Comparison of ENCODE assay signal across 16 mouse cellular contexts in genomic region chr1:153493338-153493737, GRCm38 (mm10). TPM values are rescaled to one million over a fixed set of nuclear protein-coding genes. Genes with fewer than 3 reads are reported as not detected.
DNase-seq lines count a peak whose midpoint lies in the region; ATAC-seq and TF ChIP-seq lines count a peak whose summit lies in the region.
"Had no signal": no experiment of that assay in that cellular context is flagged by ENCODE, and none has a peak within 500 bp of the region (broad histone marks: within the 10 kb centered on the region; RNA-seq: fewer than 3 reads in every experiment).

No protein-coding gene starts in this region.

- H3K27ac ChIP-seq in liver, postnatal 0 days (ENCODE audit: low read depth): no peak overlapping the region
- no peak overlapping the region for H3K27ac ChIP-seq in liver, embryonic 11.5 days (ENCODE audit: low read depth, low read length)
- no peak overlapping the region for H3K27ac ChIP-seq in hindbrain, embryonic 12.5 days
- H3K27ac ChIP-seq: heart, embryonic 15.5 days; liver, embryonic 13.5 days; midbrain, embryonic 15.5 days; neural tube, embryonic 12.5 days had no signal

- H3K9ac ChIP-seq in liver, postnatal 0 days (replicated peaks): no peak overlapping the region
- H3K9ac ChIP-seq in liver, embryonic 11.5 days (ENCODE audit: low read depth, low read length): no peak overlapping the region
- no peak overlapping the region for H3K9ac ChIP-seq in hindbrain, embryonic 12.5 days
- H3K9ac ChIP-seq: heart, embryonic 15.5 days; liver, embryonic 13.5 days; midbrain, embryonic 15.5 days; neural tube, embryonic 12.5 days had no signal

- H3K27me3 ChIP-seq in liver, postnatal 0 days (ENCODE audit: insufficient read depth, low read length): no peaks in the 10 kb centered on the region
- no peaks in the 10 kb centered on the region for H3K27me3 ChIP-seq in liver, embryonic 11.5 days (replicated peaks; ENCODE audit: control insufficient read depth, insufficient read depth, low read length)
- no peaks in the 10 kb centered on the region for H3K27me3 ChIP-seq in hindbrain, embryonic 12.5 days
- H3K27me3 ChIP-seq: heart, embryonic 15.5 days; liver, embryonic 13.5 days; midbrain, embryonic 15.5 days; neural tube, embryonic 12.5 days had no signal

- no peak for TF ChIP-seq CTCF in liver, postnatal 0 days (IDR thresholded peaks at IDR 0.05; ENCODE audit: low read depth)

- no peak for ATAC-seq in liver, postnatal 0 days
- ATAC-seq in liver, embryonic 11.5 days (replicated peaks; ENCODE audit: low FRiP score): no peak
- ATAC-seq in monocyte, adult 5-6 weeks (replicated peaks; ENCODE audit: insufficient number of reproducible peaks, low FRiP score, low TSS enrichment, poor library complexity, severe bottlenecking): no peak
- ATAC-seq in hindbrain, embryonic 12.5 days (ENCODE audit: low FRiP score): no peak
- ATAC-seq: intestine, embryonic 16.5 days; midbrain, embryonic 15.5 days had no signal

- no peaks in the 10 kb centered on the region; the same call in 1 of the 2 replicates for H3K4me1 ChIP-seq in liver, postnatal 0 days (ENCODE audit: insufficient read depth)
- no peaks in the 10 kb centered on the region for H3K4me1 ChIP-seq in liver, embryonic 11.5 days (replicated peaks; ENCODE audit: control insufficient read depth, insufficient read depth, low read length)
- no peaks in the 10 kb centered on the region for H3K4me1 ChIP-seq in hindbrain, embryonic 12.5 days
- H3K4me1 ChIP-seq: heart, embryonic 15.5 days; midbrain, embryonic 15.5 days; neural tube, embryonic 12.5 days had no signal

- H3K36me3 ChIP-seq in liver, postnatal 0 days (replicated peaks; ENCODE audit: insufficient read depth, low read length): no peaks in the 10 kb centered on the region
- no peaks in the 10 kb centered on the region for H3K36me3 ChIP-seq in liver, embryonic 11.5 days (ENCODE audit: control insufficient read depth, insufficient read depth, low read length)
- no peaks in the 10 kb centered on the region for H3K36me3 ChIP-seq in hindbrain, embryonic 12.5 days
- H3K36me3 ChIP-seq: heart, embryonic 15.5 days; liver, embryonic 13.5 days; midbrain, embryonic 15.5 days; neural tube, embryonic 12.5 days had no signal

- peak; percentile 43 for DNase-seq in liver, postnatal 0 days
- no peak for DNase-seq in liver, embryonic 11.5 days (ENCODE audit: low spot score)
- DNase-seq in ES-CJ7 (ENCODE audit: low read depth, low spot score): peak; percentile 88
- DNase-seq in adrenal gland, postnatal 14 days: peak; percentile 72
- DNase-seq in kidney, postnatal 36 days: peak; percentile 74 to 82
- no peak for DNase-seq in T-cell, adult 2 months (ENCODE audit: low spot score)
- DNase-seq: cerebellum, postnatal 25 days; left cerebral cortex, postnatal 4 days; liver, embryonic 13.5 days; lung, postnatal 10 days had no signal

- WGBS in liver, postnatal 0 days (ENCODE audit: insufficient replicate concordance): 51% methylated on average over 4 of the region's 4 CpGs
- 36% methylated on average over 4 of the region's 4 CpGs for WGBS in liver, embryonic 11.5 days
- WGBS in hindbrain, embryonic 12.5 days: 26% methylated on average over 4 of the region's 4 CpGs

- TF ChIP-seq EP300 in liver, postnatal 0 days (IDR thresholded peaks at IDR 0.05; ENCODE audit: low read depth): no peak

- no peaks in the 10 kb centered on the region for H3K9me3 ChIP-seq in liver, postnatal 0 days (ENCODE audit: low read length)
- no peaks in the 10 kb centered on the region for H3K9me3 ChIP-seq in liver, embryonic 11.5 days (ENCODE audit: control insufficient read depth, low read length)
- H3K9me3 ChIP-seq in hindbrain, embryonic 12.5 days (replicated peaks): no peaks in the 10 kb centered on the region
- H3K9me3 ChIP-seq: heart, embryonic 15.5 days; liver, embryonic 13.5 days; midbrain, embryonic 15.5 days; neural tube, embryonic 12.5 days had no signal

- no peak overlapping the region for H3K4me2 ChIP-seq in liver, postnatal 0 days (ENCODE audit: low read depth, low read length)
- H3K4me2 ChIP-seq in liver, embryonic 11.5 days: no peak overlapping the region
- no peak overlapping the region for H3K4me2 ChIP-seq in hindbrain, embryonic 12.5 days (replicated peaks)
- H3K4me2 ChIP-seq: heart, embryonic 15.5 days; liver, embryonic 13.5 days; midbrain, embryonic 15.5 days; neural tube, embryonic 12.5 days had no signal

- no peak overlapping the region for H3K4me3 ChIP-seq in liver, postnatal 0 days (ENCODE audit: low read depth, low read length)
- H3K4me3 ChIP-seq in liver, embryonic 11.5 days (ENCODE audit: low read depth, low read length): no peak overlapping the region
- H3K4me3 ChIP-seq in hindbrain, embryonic 12.5 days: no peak overlapping the region
- H3K4me3 ChIP-seq: heart, embryonic 15.5 days; liver, embryonic 13.5 days; midbrain, embryonic 15.5 days; neural tube, embryonic 12.5 days had no signal

RNA-seq across cellular contexts. Expression of gene Dhx9, which starts 5.9 kb away (rescaled TPM):
- 7.7 and 9.9 TPM in 2 replicates for polyA plus RNA-seq in liver, postnatal 0 days (2015; fragmentation: Nextera tagmentation; extraction: Ambion mirVana)
- 12.9 and 16.0 TPM in 2 replicates for polyA plus RNA-seq in liver, embryonic 11.5 days (2014; fragmentation: Nextera tagmentation; extraction: Ambion mirVana)
- 119 and 131 TPM in 2 replicates for total RNA-seq in adrenal gland, postnatal 14 days (2021)
- total RNA-seq in monocyte, adult 5-6 weeks (2017): 148 to 217 TPM (median 199 TPM) in 3 replicates
- 47.3 and 47.4 TPM in 2 replicates for polyA plus RNA-seq in hindbrain, embryonic 12.5 days (2016; fragmentation: Nextera tagmentation; extraction: Ambion mirVana)

RNA-seq across cellular contexts. Expression of gene Npl, which starts 56.5 kb away (rescaled TPM):
- 6.8 TPM in 2 replicates for polyA plus RNA-seq in liver, postnatal 0 days (2015; fragmentation: Nextera tagmentation; extraction: Ambion mirVana)
- polyA plus RNA-seq in liver, embryonic 11.5 days (2014; fragmentation: Nextera tagmentation; extraction: Ambion mirVana): 8.0 and 11.0 TPM in 2 replicates
- 3.1 and 5.6 TPM in 2 replicates for total RNA-seq in adrenal gland, postnatal 14 days (2021)
- total RNA-seq in monocyte, adult 5-6 weeks (2017): 1.9 to 6.3 TPM (median 6.0 TPM) in 3 replicates
- polyA plus RNA-seq in hindbrain, embryonic 12.5 days (2016; fragmentation: Nextera tagmentation; extraction: Ambion mirVana): 14.4 and 14.7 TPM in 2 replicates

Comparison
In these comparisons a context has a peak if more than half of its experiments do, and no peak if none do; other contexts are left out.
1. DNase-seq: peak in liver, postnatal 0 days (single experiment), ES-CJ7 (single experiment), adrenal gland, postnatal 14 days (single experiment) and kidney, postnatal 36 days (2 of 2); none in liver, embryonic 11.5 days (single experiment) and T-cell, adult 2 months (single experiment).